Comparison of ENCODE assay signal across 12 mouse cellular contexts in the genomic region with DNA sequence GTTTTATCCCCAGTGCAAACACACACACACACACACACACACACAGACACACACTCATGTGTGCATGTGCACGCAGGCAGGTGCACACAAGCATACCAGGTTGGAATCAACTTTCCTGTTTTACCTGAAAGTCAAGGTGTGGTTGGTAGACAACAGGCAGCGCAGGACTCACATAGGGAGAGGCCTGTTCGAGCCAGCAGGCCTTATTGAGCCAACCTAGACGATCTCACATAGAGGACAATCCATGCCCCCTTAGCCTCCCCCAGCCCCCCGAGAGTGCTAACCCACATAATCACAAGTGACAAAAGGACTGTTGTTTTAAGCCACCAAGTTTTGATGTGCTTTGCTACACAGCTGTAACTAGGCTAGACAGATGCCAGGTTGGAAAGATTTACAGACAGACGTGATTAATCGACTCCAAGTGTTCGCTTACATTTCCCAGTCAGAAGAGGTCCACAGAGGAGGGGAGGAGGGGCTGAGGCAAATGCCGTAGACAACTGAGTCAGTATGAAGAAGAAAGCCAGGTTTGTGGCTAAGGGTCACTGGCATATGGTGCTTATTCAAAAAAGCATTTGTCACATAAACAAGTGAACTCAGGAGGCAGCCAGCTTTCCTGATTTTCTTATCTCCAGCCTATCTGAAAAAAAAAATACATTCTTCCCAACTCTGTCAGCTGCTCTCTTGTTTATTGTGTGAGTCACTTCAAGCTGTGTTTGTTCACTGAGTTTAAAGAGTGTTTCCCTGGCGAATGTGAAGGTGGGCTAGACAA. TPM values are rescaled to one million over a fixed set of nuclear protein-coding genes. Genes with fewer than 3 reads are reported as not detected.
DNase-seq lines count a peak whose midpoint lies in the region; TF ChIP-seq lines count a peak whose summit lies in the region.
"Had no signal": no experiment of that assay in that cellular context is flagged by ENCODE, and none has a peak within 500 bp of the region (broad histone marks: within the 10 kb centered on the region; RNA-seq: fewer than 3 reads in every experiment).

No protein-coding gene starts in this region.

- no peaks in the 10 kb centered on the region; the same call in 1 of the 2 replicates for H3K4me1 ChIP-seq in lung, adult 2 months (ENCODE audit: control insufficient read depth, insufficient read depth, low read length)
- peaks cover 23% of the 10 kb centered on the region for H3K4me1 ChIP-seq in forebrain, embryonic 10.5 days
- peaks cover 15% of the 10 kb centered on the region; the same call in 1 of the 2 replicates for H3K4me1 ChIP-seq in heart, embryonic 10.5 days

- no peak overlapping the region for H3K4me3 ChIP-seq in lung, adult 2 months (replicated peaks; ENCODE audit: extremely low read depth, low read depth, low read length)
- no peak overlapping the region for H3K4me3 ChIP-seq in forebrain, embryonic 10.5 days
- H3K4me3 ChIP-seq in heart, embryonic 10.5 days: no peak overlapping the region
- H3K4me3 ChIP-seq: forebrain, embryonic 12.5 days had no signal

- TF ChIP-seq POLR2A in lung, adult 2 months (IDR thresholded peaks at IDR 0.05; ENCODE audit: borderline replicate concordance, extremely low read depth, low read depth, low read length): no peak
- no peak for TF ChIP-seq POLR2A in brain, embryonic 14.5 days (IDR thresholded peaks at IDR 0.05; ENCODE audit: borderline replicate concordance, extremely low read depth, insufficient read depth, insufficient read length, poor library complexity, severe bottlenecking)

- H3K27ac ChIP-seq in forebrain, embryonic 10.5 days: no peak overlapping the region
- H3K27ac ChIP-seq in heart, embryonic 10.5 days: no peak overlapping the region
- H3K27ac ChIP-seq: forebrain, embryonic 12.5 days had no signal

- no peak for TF ChIP-seq CTCF in lung, adult 2 months (IDR thresholded peaks at IDR 0.05; ENCODE audit: insufficient read depth, low read length)
- TF ChIP-seq CTCF in brain, embryonic 14.5 days (IDR thresholded peaks at IDR 0.05; ENCODE audit: borderline replicate concordance, extremely low read depth, insufficient read depth, insufficient read length): no peak

- 36% methylated on average over 10 of the region's 10 CpGs for WGBS in lung, adult 2 months
- 74% methylated on average over 10 of the region's 10 CpGs for WGBS in forebrain, embryonic 10.5 days
- WGBS in heart, embryonic 10.5 days: 60% methylated on average over 10 of the region's 10 CpGs

- H3K27me3 ChIP-seq in forebrain, embryonic 10.5 days (ENCODE audit: poor library complexity, severe bottlenecking): peaks cover 2% of the 10 kb centered on the region; the same call in 1 of the 2 replicates
- H3K27me3 ChIP-seq in heart, embryonic 10.5 days (ENCODE audit: insufficient read depth, poor library complexity, severe bottlenecking): no peaks in the 10 kb centered on the region
- H3K27me3 ChIP-seq: forebrain, embryonic 12.5 days had no signal

- no peaks in the 10 kb centered on the region for H3K36me3 ChIP-seq in forebrain, embryonic 10.5 days (replicated peaks)
- no peaks in the 10 kb centered on the region for H3K36me3 ChIP-seq in heart, embryonic 10.5 days
- H3K36me3 ChIP-seq: forebrain, embryonic 12.5 days had no signal

- peak; percentile 14 for DNase-seq in lung, postnatal 36 days
- no peak for DNase-seq in lung, adult 2 months
- peak; percentile 11 for DNase-seq in brain, embryonic 14.5 days (ENCODE audit: low read depth)
- peak; percentile 31 for DNase-seq in hindlimb bud, embryonic 11.5 days (ENCODE audit: extremely low spot score, low read depth, low spot score)
- DNase-seq in yolk sac, embryonic 10.5 days (ENCODE audit: low spot score): peak; percentile 60
- no peak for DNase-seq in forebrain, embryonic 10.5 days (ENCODE audit: extremely low spot score, low spot score)
- no peak for DNase-seq in heart, embryonic 10.5 days (ENCODE audit: low spot score)
- DNase-seq: cerebellum, adult 8-10 months; gastrocnemius, postnatal 36 days; kidney, adult 2 months; lung, postnatal 4 days had no signal

- H3K9me3 ChIP-seq in forebrain, embryonic 10.5 days: no peaks in the 10 kb centered on the region
- no peaks in the 10 kb centered on the region for H3K9me3 ChIP-seq in heart, embryonic 10.5 days
- H3K9me3 ChIP-seq: forebrain, embryonic 12.5 days had no signal

RNA-seq across cellular contexts. Expression of a gene that starts 56.0 kb away (rescaled TPM):
- 0.13 and 0.15 TPM in 2 replicates for polyA plus RNA-seq in lung, adult 2 months (2012; rRNA removed)
- 7.3 and 14.8 TPM in 2 replicates for polyA plus RNA-seq in brain, embryonic 14.5 days (2012; rRNA removed)
- 0.06 and 0.24 TPM in 2 replicates for polyA plus RNA-seq in forebrain, embryonic 10.5 days (2016; fragmentation: Nextera tagmentation; extraction: Ambion mirVana)
- 0.16 and 0.59 TPM in 2 replicates for polyA plus RNA-seq in heart, embryonic 10.5 days (2016; fragmentation: Nextera tagmentation; extraction: Ambion mirVana)

Comparison
In these comparisons a context has a peak if more than half of its experiments do, and no peak if none do; other contexts are left out.
1. DNase-seq: peak in lung, postnatal 36 days (single experiment), brain, embryonic 14.5 days (single experiment), hindlimb bud, embryonic 11.5 days (single experiment) and yolk sac, embryonic 10.5 days (single experiment); none in lung, adult 2 months (single experiment), forebrain, embryonic 10.5 days (single experiment) and heart, embryonic 10.5 days (single experiment).